Comparison of ENCODE assay signal across 10 mouse cellular contexts in the genomic region with DNA sequence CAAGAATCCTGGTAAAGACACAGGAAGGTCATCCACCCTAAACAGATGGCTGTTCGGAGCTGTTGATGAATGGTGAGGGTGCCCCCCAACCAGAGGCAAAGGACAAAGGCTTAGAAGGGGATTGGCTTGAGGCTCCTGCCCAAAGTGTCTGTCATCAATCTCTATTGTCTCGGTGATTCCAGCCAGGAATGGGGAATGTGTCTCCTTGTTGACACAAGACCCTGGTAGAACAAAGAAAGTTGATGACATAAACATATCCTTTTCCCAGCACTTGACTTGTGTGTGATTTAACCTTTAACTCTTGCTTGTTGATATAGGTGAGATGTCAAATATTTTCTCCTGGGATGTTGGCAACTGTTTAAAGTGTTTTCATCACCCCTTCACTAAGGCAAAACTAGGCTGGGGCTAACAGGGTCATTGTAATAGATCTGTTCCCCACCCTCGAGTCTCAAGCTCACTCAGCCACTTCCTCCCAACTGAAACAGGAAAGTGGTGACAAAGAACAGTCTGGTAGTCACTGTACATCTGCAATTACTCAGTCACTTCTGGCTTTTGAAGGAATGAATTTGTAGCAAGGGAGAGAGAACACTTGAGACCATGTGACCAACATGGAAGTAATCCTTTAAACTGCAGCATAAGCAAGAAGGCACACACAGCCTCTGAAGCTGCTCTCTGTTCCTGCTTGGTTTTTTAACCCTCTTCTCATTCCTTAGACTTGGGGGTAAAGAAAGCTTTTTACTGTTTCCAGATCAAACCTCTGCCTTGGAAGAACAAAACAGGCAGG. TPM values are rescaled to one million over a fixed set of nuclear protein-coding genes. Genes with fewer than 3 reads are reported as not detected.
A peak's percentile ranks its signal among the peaks of the same experiment; 100 is the strongest.
DNase-seq lines count a peak whose midpoint lies in the region; ATAC-seq and TF ChIP-seq lines count a peak whose summit lies in the region.
"Had no signal": no experiment of that assay in that cellular context is flagged by ENCODE, and none has a peak within 500 bp of the region (broad histone marks: within the 10 kb centered on the region; RNA-seq: fewer than 3 reads in every experiment).

No protein-coding gene starts in this region.

- no peak for TF ChIP-seq CTCF in intestine, postnatal 0 days (IDR thresholded peaks at IDR 0.05; ENCODE audit: low read depth)

- 26% methylated on average over 3 of the region's 3 CpGs for WGBS in embryonic facial prominence, embryonic 11.5 days
- 30% methylated on average over 3 of the region's 3 CpGs for WGBS in intestine, postnatal 0 days

- no peaks in the 10 kb centered on the region for H3K36me3 ChIP-seq in embryonic facial prominence, embryonic 11.5 days (replicated peaks; ENCODE audit: control insufficient read depth, insufficient read depth, low read depth, low read length)
- H3K36me3 ChIP-seq in intestine, postnatal 0 days (ENCODE audit: control insufficient read depth, insufficient read depth) = no peaks in the 10 kb centered on the region

- no peak for ATAC-seq in embryonic facial prominence, embryonic 11.5 days (replicated peaks; ENCODE audit: insufficient number of reproducible peaks, low FRiP score, low TSS enrichment, low read depth)
- ATAC-seq in intestine, postnatal 0 days = no peak
- ATAC-seq in megakaryocyte, adult 5-6 weeks (ENCODE audit: poor library complexity, severe bottlenecking) = peak; percentile 51; the same call in 1 of the 2 replicates
- no peak for ATAC-seq in erythroblast, adult 5-6 weeks (replicated peaks; ENCODE audit: low FRiP score, poor library complexity, severe bottlenecking)
- no peak for ATAC-seq in cerebellum, adult (ENCODE audit: insufficient number of reproducible peaks, low FRiP score, low TSS enrichment)

- no peaks in the 10 kb centered on the region for H3K4me1 ChIP-seq in embryonic facial prominence, embryonic 11.5 days (ENCODE audit: control insufficient read depth, insufficient read depth, low read length)
- H3K4me1 ChIP-seq in intestine, postnatal 0 days (replicated peaks; ENCODE audit: control insufficient read depth, insufficient read depth, low read length) = no peaks in the 10 kb centered on the region

- no peak overlapping the region for H3K27ac ChIP-seq in embryonic facial prominence, embryonic 11.5 days (replicated peaks; ENCODE audit: low read depth, low read length)
- H3K27ac ChIP-seq in intestine, postnatal 0 days (ENCODE audit: low read depth, low read length) = peak overlapping the region; percentile 65; the same call in 1 of the 2 replicates

- H3K4me3 ChIP-seq in embryonic facial prominence, embryonic 11.5 days (ENCODE audit: low read depth, low read length) = no peak overlapping the region
- no peak overlapping the region for H3K4me3 ChIP-seq in intestine, postnatal 0 days (ENCODE audit: low read depth, low read length)

- no peak overlapping the region for H3K9ac ChIP-seq in embryonic facial prominence, embryonic 11.5 days (replicated peaks; ENCODE audit: low read length)
- no peak overlapping the region for H3K9ac ChIP-seq in intestine, postnatal 0 days (ENCODE audit: low read depth, low read length)

- H3K4me2 ChIP-seq in embryonic facial prominence, embryonic 11.5 days (ENCODE audit: low read depth, low read length) = no peak overlapping the region
- no peak overlapping the region for H3K4me2 ChIP-seq in intestine, postnatal 0 days (replicated peaks; ENCODE audit: low read depth)

- peak; percentile 27 for DNase-seq in kidney, adult 18-20 months
- no peak for DNase-seq in kidney, adult 11 months
- peak; percentile 24 for DNase-seq in embryonic facial prominence, embryonic 11.5 days (ENCODE audit: low spot score)
- no peak for DNase-seq in spleen, postnatal 4 days (ENCODE audit: low spot score in 2 of 2)
- DNase-seq: cerebellum, postnatal 36 days had no signal

- no peaks in the 10 kb centered on the region for H3K9me3 ChIP-seq in embryonic facial prominence, embryonic 11.5 days (replicated peaks; ENCODE audit: control insufficient read depth, low read length)
- no peaks in the 10 kb centered on the region for H3K9me3 ChIP-seq in intestine, postnatal 0 days (ENCODE audit: control insufficient read depth)

- no peaks in the 10 kb centered on the region for H3K27me3 ChIP-seq in embryonic facial prominence, embryonic 11.5 days (ENCODE audit: control insufficient read depth, insufficient read depth, low read length)
- no peaks in the 10 kb centered on the region for H3K27me3 ChIP-seq in intestine, postnatal 0 days (replicated peaks; ENCODE audit: control insufficient read depth, insufficient read depth, low read length)
- H3K27me3 ChIP-seq: CH12.LX had no signal

RNA-seq across cellular contexts. Expression of a gene that starts 39.4 kb away (rescaled TPM):
- polyA plus RNA-seq in embryonic facial prominence, embryonic 11.5 days (2014; fragmentation: Nextera tagmentation; extraction: Ambion mirVana) = 72.4 and 81.5 TPM in 2 replicates
- 243 and 271 TPM in 2 replicates for polyA plus RNA-seq in intestine, postnatal 0 days (2015; fragmentation: Nextera tagmentation; extraction: Ambion mirVana)
- 0.07 and 0.56 TPM in 2 replicates for total RNA-seq in megakaryocyte, adult 5-6 weeks (2015)
- total RNA-seq in megakaryocyte, adult 5-6 weeks (2017) = not detected in 2 replicates
- total RNA-seq in erythroblast, adult 5-6 weeks (2015; ENCODE audit: low replicate concordance) = not detected in 2 replicates
- total RNA-seq in erythroblast, adult 5-6 weeks (2017; ENCODE audit: low replicate concordance) = 1.4 TPM in 1 of 2 replicates, not detected in the other

Comparison
In these comparisons a context has a peak if more than half of its experiments do, and no peak if none do; other contexts are left out.
1. DNase-seq: peak in kidney, adult 18-20 months (single experiment) and embryonic facial prominence, embryonic 11.5 days (single experiment); none in kidney, adult 11 months (single experiment) and spleen, postnatal 4 days (0 of 2).